ENCODE assay signal across 24 mouse cellular contexts in genomic region chr11:83783931-83784600, GRCm38 (mm10). TPM values are rescaled to one million over a fixed set of nuclear protein-coding genes. Genes with fewer than 3 reads are reported as not detected.
DNase-seq lines count a peak whose midpoint lies in the region; ATAC-seq and TF ChIP-seq lines count a peak whose summit lies in the region.
"Had no signal": no experiment of that assay in that cellular context is flagged by ENCODE, and none has a peak within 500 bp of the region (broad histone marks: within the 10 kb centered on the region; RNA-seq: fewer than 3 reads in every experiment).

No protein-coding gene starts in this region.

- 75% methylated on average over 14 of the region's 14 CpGs for WGBS in embryonic facial prominence, embryonic 13.5 days
- WGBS in embryonic facial prominence, embryonic 10.5 days, result 93% methylated on average over 14 of the region's 14 CpGs
- WGBS in midbrain, embryonic 14.5 days, result 85% methylated on average over 14 of the region's 14 CpGs
- WGBS in midbrain, embryonic 10.5 days, result 89% methylated on average over 14 of the region's 14 CpGs
- WGBS in intestine, postnatal 0 days, result 81% methylated on average over 14 of the region's 14 CpGs

- no peak overlapping the region for H3K9ac ChIP-seq in embryonic facial prominence, embryonic 13.5 days
- H3K9ac ChIP-seq in midbrain, embryonic 14.5 days (replicated peaks; ENCODE audit: low read length), result no peak overlapping the region
- no peak overlapping the region for H3K9ac ChIP-seq in intestine, postnatal 0 days (ENCODE audit: low read depth, low read length)
- H3K9ac ChIP-seq: kidney, embryonic 15.5 days; midbrain, embryonic 12.5 days had no signal

- peak; percentile 27; the same call in 1 of the 2 replicates for ATAC-seq in embryonic facial prominence, embryonic 13.5 days (ENCODE audit: insufficient number of reproducible peaks, insufficient read depth, low FRiP score, low TSS enrichment, low read depth)
- no peak for ATAC-seq in midbrain, embryonic 14.5 days (ENCODE audit: low FRiP score, low TSS enrichment)
- no peak for ATAC-seq in intestine, postnatal 0 days
- ATAC-seq: CD4-positive, CD25-positive, alpha-beta regulatory T cell, adult 4 months; forebrain, embryonic 14.5 days; intestine, embryonic 16.5 days had no signal

- no peak for DNase-seq in embryonic facial prominence, embryonic 10.5 days (ENCODE audit: low spot score)
- no peak for DNase-seq in layer of hippocampus, adult 2 months (ENCODE audit: low spot score in 2 of 2)
- no peak for DNase-seq in layer of hippocampus, adult 9-10 months (ENCODE audit: low spot score)
- DNase-seq in midbrain, embryonic 14.5 days, result peak; percentile 18
- DNase-seq in midbrain, embryonic 10.5 days (ENCODE audit: low spot score), result no peak
- DNase-seq in ovary, postnatal 14 days (ENCODE audit: low spot score), result no peak
- DNase-seq: cerebellum, adult 11-12 months; right cerebral cortex, adult 18-20 months had no signal

- no peaks in the 10 kb centered on the region for H3K9me3 ChIP-seq in embryonic facial prominence, embryonic 13.5 days
- H3K9me3 ChIP-seq in embryonic facial prominence, embryonic 10.5 days, result no peaks in the 10 kb centered on the region
- H3K9me3 ChIP-seq in midbrain, embryonic 14.5 days (ENCODE audit: control insufficient read depth, low read length), result no peaks in the 10 kb centered on the region
- H3K9me3 ChIP-seq in midbrain, embryonic 10.5 days (replicated peaks), result no peaks in the 10 kb centered on the region
- H3K9me3 ChIP-seq in intestine, postnatal 0 days (ENCODE audit: control insufficient read depth), result no peaks in the 10 kb centered on the region
- H3K9me3 ChIP-seq: heart, embryonic 10.5 days; hindbrain, embryonic 10.5 days; kidney, embryonic 15.5 days; midbrain, embryonic 12.5 days had no signal

- peaks cover 47% of the 10 kb centered on the region for H3K36me3 ChIP-seq in embryonic facial prominence, embryonic 13.5 days
- H3K36me3 ChIP-seq in embryonic facial prominence, embryonic 10.5 days (replicated peaks), result peaks cover 51% of the 10 kb centered on the region
- H3K36me3 ChIP-seq in midbrain, embryonic 14.5 days (ENCODE audit: control insufficient read depth, insufficient read depth, low read length), result peaks cover 50% of the 10 kb centered on the region
- peaks cover 51% of the 10 kb centered on the region for H3K36me3 ChIP-seq in midbrain, embryonic 10.5 days
- peaks cover 38% of the 10 kb centered on the region for H3K36me3 ChIP-seq in intestine, postnatal 0 days (ENCODE audit: control insufficient read depth, insufficient read depth)

- no peak for TF ChIP-seq CTCF in layer of hippocampus, adult 2 months (conservative IDR thresholded peaks at IDR 0.05)
- no peak for TF ChIP-seq CTCF in intestine, postnatal 0 days (IDR thresholded peaks at IDR 0.05; ENCODE audit: low read depth)

- H3K4me2 ChIP-seq in embryonic facial prominence, embryonic 13.5 days, result no peak overlapping the region
- no peak overlapping the region for H3K4me2 ChIP-seq in midbrain, embryonic 14.5 days (ENCODE audit: low read length)
- H3K4me2 ChIP-seq in intestine, postnatal 0 days (replicated peaks; ENCODE audit: low read depth), result no peak overlapping the region
- H3K4me2 ChIP-seq: kidney, embryonic 15.5 days; liver, embryonic 11.5 days; midbrain, embryonic 12.5 days had no signal

- H3K4me1 ChIP-seq in embryonic facial prominence, embryonic 13.5 days, result peaks cover 5% of the 10 kb centered on the region; the same call in 1 of the 2 replicates
- H3K4me1 ChIP-seq in embryonic facial prominence, embryonic 10.5 days, result 0 out of 2 replicates have a peak, but pooled peaks cover 2% of the 10 kb centered on the region
- no peaks in the 10 kb centered on the region for H3K4me1 ChIP-seq in midbrain, embryonic 14.5 days (ENCODE audit: control insufficient read depth, insufficient read depth, low read length)
- no peaks in the 10 kb centered on the region for H3K4me1 ChIP-seq in midbrain, embryonic 10.5 days
- no peaks in the 10 kb centered on the region for H3K4me1 ChIP-seq in intestine, postnatal 0 days (replicated peaks; ENCODE audit: control insufficient read depth, insufficient read depth, low read length)
- H3K4me1 ChIP-seq: heart, embryonic 10.5 days; hindbrain, embryonic 10.5 days; midbrain, embryonic 12.5 days had no signal

- H3K4me3 ChIP-seq in embryonic facial prominence, embryonic 13.5 days, result no peak overlapping the region
- no peak overlapping the region for H3K4me3 ChIP-seq in embryonic facial prominence, embryonic 10.5 days
- no peak overlapping the region for H3K4me3 ChIP-seq in layer of hippocampus, adult 2 months
- H3K4me3 ChIP-seq in midbrain, embryonic 14.5 days (replicated peaks; ENCODE audit: low read depth, low read length), result no peak overlapping the region
- H3K4me3 ChIP-seq in midbrain, embryonic 10.5 days, result no peak overlapping the region
- H3K4me3 ChIP-seq in intestine, postnatal 0 days (ENCODE audit: low read depth, low read length), result no peak overlapping the region
- H3K4me3 ChIP-seq: heart, embryonic 10.5 days; hindbrain, embryonic 10.5 days; kidney, embryonic 15.5 days; midbrain, embryonic 12.5 days had no signal

- no peak overlapping the region for H3K27ac ChIP-seq in embryonic facial prominence, embryonic 13.5 days
- no peak overlapping the region for H3K27ac ChIP-seq in embryonic facial prominence, embryonic 10.5 days (replicated peaks)
- H3K27ac ChIP-seq in layer of hippocampus, adult 2 months, result 0 out of 2 replicates have a peak overlapping the region, but pooled peaks have one; percentile 28
- no peak overlapping the region for H3K27ac ChIP-seq in midbrain, embryonic 14.5 days (replicated peaks; ENCODE audit: low read depth, low read length)
- H3K27ac ChIP-seq in midbrain, embryonic 10.5 days (replicated peaks), result no peak overlapping the region
- no peak overlapping the region for H3K27ac ChIP-seq in intestine, postnatal 0 days (ENCODE audit: low read depth, low read length)
- H3K27ac ChIP-seq: heart, embryonic 10.5 days; hindbrain, embryonic 10.5 days; kidney, embryonic 15.5 days; midbrain, embryonic 12.5 days; stomach, postnatal 0 days had no signal

- H3K27me3 ChIP-seq in embryonic facial prominence, embryonic 13.5 days, result no peaks in the 10 kb centered on the region
- H3K27me3 ChIP-seq in embryonic facial prominence, embryonic 10.5 days (replicated peaks; ENCODE audit: low read depth, poor library complexity, severe bottlenecking), result no peaks in the 10 kb centered on the region
- H3K27me3 ChIP-seq in midbrain, embryonic 14.5 days (ENCODE audit: control insufficient read depth, insufficient read depth, low read length), result no peaks in the 10 kb centered on the region
- no peaks in the 10 kb centered on the region for H3K27me3 ChIP-seq in midbrain, embryonic 10.5 days (ENCODE audit: low read depth, poor library complexity, severe bottlenecking)
- H3K27me3 ChIP-seq in intestine, postnatal 0 days (replicated peaks; ENCODE audit: control insufficient read depth, insufficient read depth, low read length), result no peaks in the 10 kb centered on the region
- H3K27me3 ChIP-seq: kidney, embryonic 15.5 days; midbrain, embryonic 12.5 days had no signal

RNA-seq across cellular contexts. Expression of gene Heatr6, which starts 30.6 kb away (rescaled TPM):
- polyA plus RNA-seq in embryonic facial prominence, embryonic 13.5 days (2015; fragmentation: Nextera tagmentation; extraction: Ambion mirVana), result 32.0 and 32.1 TPM in 2 replicates
- polyA plus RNA-seq in embryonic facial prominence, embryonic 10.5 days (2016; fragmentation: Nextera tagmentation; extraction: Ambion mirVana), result 26.2 and 27.0 TPM in 2 replicates
- 10 to 100 TPM; 17.3 to 18.9 TPM for total RNA-seq in layer of hippocampus, adult 2 months (2021)
- 36.6 and 37.2 TPM in 2 replicates for polyA plus RNA-seq in midbrain, embryonic 14.5 days (2014; fragmentation: Nextera tagmentation; extraction: Ambion mirVana)
- polyA plus RNA-seq in midbrain, embryonic 10.5 days (2016; fragmentation: Nextera tagmentation; extraction: Ambion mirVana), result 31.0 and 35.1 TPM in 2 replicates
- 7.7 and 11.5 TPM in 2 replicates for polyA plus RNA-seq in intestine, postnatal 0 days (2015; fragmentation: Nextera tagmentation; extraction: Ambion mirVana)

RNA-seq across cellular contexts. Expression of gene Wfdc21, which starts 37.3 kb away (rescaled TPM):
- polyA plus RNA-seq in embryonic facial prominence, embryonic 13.5 days (2015; fragmentation: Nextera tagmentation; extraction: Ambion mirVana), result not detected in 2 replicates
- polyA plus RNA-seq in embryonic facial prominence, embryonic 10.5 days (2016; fragmentation: Nextera tagmentation; extraction: Ambion mirVana), result not detected in 2 replicates
- not detected for total RNA-seq in layer of hippocampus, adult 2 months (2021)
- not detected in 2 replicates for polyA plus RNA-seq in midbrain, embryonic 14.5 days (2014; fragmentation: Nextera tagmentation; extraction: Ambion mirVana)
- polyA plus RNA-seq in midbrain, embryonic 10.5 days (2016; fragmentation: Nextera tagmentation; extraction: Ambion mirVana), result not detected in 2 replicates
- polyA plus RNA-seq in intestine, postnatal 0 days (2015; fragmentation: Nextera tagmentation; extraction: Ambion mirVana), result not detected in 2 replicates
- total RNA-seq: adrenal gland, postnatal 25 days; ES-E14; layer of hippocampus, postnatal 36 days; left cerebral cortex, postnatal 36 days had no signal
- polyA plus RNA-seq: CD4-positive, CD25-positive, alpha-beta regulatory T cell, adult 4 months; embryonic facial prominence, embryonic 11.5 days; forebrain, embryonic 14.5 days; heart, embryonic 10.5 days; hindbrain, embryonic 10.5 days; midbrain, embryonic 12.5 days had no signal
